Mouse (Mus musculus) spleen, postnatal 4 days (tissue): ENCODE data around the gene BC034090.
A peak's percentile ranks its signal among the peaks of the same experiment; 100 is the strongest.

ENCODE experiments used
- DNase-seq, 2 experiments: peaks; one replicate each; pipeline ENCODE4 v3.0.0; 2022; ENCODE audit warnings: low spot score in 2 of 2

BC034090 gene

GRCm38 (mm10) chr1:155215066-155215764 lies 29.0 kb downstream of the BC034090 start:
- DNase-seq: no peak

DNA sequence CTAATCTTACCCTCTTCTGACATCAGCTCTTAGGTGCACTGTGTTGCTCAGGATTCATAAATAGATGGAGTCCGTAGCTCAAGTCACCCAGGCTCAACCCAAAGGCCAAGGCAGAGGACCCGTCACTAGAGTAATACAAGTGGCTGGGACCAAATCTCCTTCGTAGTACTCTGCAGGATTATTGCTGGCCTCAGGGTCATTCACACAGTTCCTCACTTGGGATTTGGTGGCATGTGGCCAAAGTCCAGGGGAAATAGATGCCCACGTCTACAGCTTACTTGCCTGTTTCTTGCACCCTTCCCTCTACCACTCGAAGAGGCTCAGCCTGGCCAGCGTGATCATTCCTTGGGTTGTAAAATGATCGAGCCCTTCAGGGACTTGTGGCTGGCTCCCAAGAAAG lies 30.3 kb downstream of the BC034090 start:
- DNase-seq: no peak

DNA sequence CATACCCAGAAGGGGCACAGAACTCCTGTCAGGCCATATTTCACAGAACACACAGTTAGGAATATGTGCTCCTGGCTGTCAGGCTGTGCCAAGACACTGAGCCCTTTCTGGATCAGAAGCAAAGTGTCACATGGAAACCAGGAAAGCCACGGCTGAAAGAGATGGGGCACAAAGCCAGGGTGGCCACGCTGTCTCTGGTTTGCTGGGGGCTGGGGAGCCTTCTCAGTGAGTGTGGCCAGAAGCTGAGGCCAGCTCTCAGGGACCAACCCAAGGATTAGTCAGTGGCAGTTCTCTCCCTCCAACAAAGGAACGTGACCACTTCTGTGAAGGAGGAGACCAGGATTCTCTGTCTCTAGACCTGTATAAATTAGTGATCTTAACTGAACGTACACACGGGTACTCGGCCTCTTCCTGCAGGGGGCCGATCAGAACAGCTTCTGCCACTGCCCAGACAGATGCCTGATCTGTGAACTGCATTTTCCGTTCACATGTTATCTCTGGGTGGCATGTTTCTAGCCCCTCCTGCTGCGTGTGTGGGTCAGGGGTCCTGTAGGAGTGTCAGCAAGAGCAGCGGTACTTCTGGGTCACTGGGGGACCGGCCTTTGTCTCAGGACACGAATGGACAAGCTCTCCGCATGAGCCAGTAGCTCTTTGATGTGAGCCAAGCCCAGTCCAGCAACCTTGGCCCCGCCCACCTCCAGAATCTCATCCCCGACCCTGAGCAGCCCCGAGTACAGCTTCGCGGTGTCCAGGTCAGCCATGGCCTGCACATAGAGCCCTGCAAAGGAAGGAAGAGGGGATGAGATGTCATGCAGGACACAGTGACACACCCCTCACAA lies 31.1 kb downstream of the BC034090 start:
- DNase-seq: no peak

DNA sequence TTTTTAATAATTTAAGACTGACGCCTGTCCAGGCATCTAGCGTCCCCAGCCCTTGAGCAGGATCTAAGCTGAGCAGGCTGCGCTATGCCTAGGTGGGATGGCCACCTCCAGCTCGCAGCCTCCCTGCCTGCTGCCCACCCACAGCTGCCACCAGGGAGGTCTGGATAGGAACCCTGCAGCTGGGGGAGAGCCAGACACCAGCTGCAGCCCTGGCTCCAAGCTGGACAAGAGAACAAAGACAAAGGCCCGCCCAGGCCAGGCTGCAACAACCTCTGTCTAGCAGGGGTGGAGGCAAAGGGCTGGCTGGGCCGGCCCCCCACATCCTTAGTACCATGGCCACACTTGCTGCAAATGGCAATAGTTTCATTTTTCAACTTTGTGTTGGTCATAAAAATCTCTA lies 31.8 kb downstream of the BC034090 start:
- no peak for DNase-seq

- no peak for DNase-seq
Measured at GRCm38 (mm10) chr1:155212081-155212480, 32.2 kb downstream of the BC034090 start.

DNA sequence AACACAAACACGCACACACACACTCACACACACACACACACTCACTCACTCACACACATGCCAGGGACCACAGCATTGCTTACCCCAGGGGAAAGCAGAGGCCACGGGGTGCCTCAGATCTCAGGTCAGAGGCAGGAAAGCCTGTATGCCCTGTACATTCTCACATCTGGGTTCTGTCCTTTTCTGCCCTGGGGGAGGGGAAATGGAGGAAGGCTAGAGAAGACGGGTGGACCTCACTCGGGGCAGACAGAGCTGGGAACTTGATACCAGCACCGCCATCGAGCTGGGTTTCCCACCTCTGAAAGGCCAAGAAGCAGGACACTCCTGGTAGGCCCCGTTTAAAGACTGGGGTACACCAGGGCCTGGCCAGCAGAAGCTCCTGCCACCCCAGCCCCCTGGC lies 33.2 kb downstream of the BC034090 start:
- no peak for DNase-seq

GRCm38 (mm10) chr1:155210011-155210763 lies 34.1 kb downstream of the BC034090 start:
- no peak for DNase-seq

GRCm38 (mm10) chr1:155207859-155208258 lies 36.4 kb downstream of the BC034090 start:
- DNase-seq: no peak

- DNase-seq: peak in 1 of 2 experiments; percentile 56
Measured at GRCm38 (mm10) chr1:155205822-155206660, 38.2 kb downstream of the BC034090 start.

DNA sequence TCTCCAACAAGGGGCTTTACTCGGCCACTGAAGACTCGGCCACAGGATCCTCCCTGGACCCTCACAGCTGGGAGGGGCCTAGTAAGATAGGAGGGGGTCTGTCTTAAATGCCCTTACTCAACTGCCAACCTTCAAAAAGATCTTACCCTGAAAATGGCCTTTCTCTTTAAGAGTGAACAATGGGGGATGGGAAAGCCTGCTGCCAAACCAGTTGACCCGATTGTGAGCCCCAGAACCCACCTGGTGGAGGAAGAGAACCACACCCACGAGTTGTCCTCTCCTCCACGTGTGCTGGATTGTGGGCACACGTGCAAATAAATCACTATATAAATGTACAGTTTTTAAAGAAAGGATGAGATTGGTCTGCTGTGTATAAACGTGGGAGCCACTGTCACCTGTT lies 38.9 kb downstream of the BC034090 start:
- no peak for DNase-seq

DNA sequence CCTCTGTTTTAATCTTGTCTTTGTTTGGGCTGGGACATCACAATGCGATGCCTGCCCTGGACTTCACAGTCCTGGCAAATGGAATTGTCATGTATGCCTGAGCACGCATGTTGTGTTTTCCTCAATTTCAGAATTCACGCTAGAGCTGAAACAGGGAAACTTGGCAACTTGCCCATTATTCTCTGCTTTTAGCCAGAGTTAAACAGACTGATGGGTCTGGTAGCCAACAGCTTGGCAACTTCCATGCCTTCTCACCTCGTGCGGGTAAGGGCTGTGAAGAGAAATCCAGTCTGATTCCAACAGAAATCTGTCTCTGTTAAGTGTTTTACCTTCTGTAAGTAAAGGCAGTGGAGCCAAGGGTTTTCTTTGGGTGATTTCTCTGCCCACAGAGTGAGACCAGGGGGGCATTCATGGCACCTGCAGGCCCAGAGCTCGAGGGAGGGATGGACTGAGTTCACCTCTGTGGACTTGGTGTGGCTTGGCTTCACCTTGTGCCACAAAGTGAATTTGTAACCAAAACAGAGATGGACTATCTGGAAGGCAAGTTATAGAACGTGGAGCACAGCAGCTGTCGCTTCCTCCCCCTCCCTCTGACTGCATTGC lies 39.6 kb downstream of the BC034090 start:
- DNase-seq: no peak

DNA sequence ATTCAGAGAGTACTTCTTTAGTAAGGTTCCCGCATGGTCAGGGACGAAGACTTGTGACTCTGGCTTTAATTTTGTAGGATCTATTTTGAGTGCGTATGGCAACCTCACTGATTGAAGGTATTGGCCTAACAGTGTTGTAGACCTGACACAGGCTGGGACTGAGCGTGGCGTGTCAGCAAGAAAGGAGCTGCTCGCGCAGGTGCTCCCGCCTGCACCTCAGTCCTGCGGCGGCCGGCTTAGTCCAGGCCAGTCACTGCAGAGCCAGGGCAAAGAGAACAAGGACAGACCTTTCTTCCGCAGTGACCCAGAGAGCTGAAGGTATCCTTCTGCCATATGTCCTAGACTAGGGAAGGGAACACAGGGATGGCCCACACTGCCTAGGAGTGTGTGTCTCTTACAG lies 40.3 kb downstream of the BC034090 start:
- no peak for DNase-seq

GRCm38 (mm10) chr1:155203101-155203500 lies 41.1 kb downstream of the BC034090 start:
- no peak for DNase-seq

DNA sequence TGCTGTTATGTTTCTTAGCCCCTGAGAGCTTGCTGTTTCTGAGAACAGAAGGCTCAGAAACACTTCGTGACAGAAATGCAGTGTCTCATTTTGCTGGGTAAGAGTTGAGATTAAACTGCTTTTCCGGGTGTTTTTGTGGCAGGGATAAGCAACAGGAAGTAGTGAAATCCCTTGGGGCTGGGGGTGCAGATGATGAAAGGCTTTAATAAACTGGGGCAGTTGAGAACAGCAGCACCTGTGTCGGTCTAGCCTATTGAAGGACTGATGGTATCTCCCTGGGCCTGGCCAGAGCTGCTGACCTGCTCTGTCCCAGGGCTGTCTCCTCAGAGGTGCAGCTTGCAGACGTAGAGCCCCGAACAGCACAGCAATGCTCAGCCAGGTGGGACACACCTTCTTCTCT lies 41.8 kb downstream of the BC034090 start:
- no peak for DNase-seq

- no peak for DNase-seq
Measured at GRCm38 (mm10) chr1:155201914-155202313, 42.3 kb downstream of the BC034090 start.

- no peak for DNase-seq
Measured at GRCm38 (mm10) chr1:155201373-155201879, 42.8 kb downstream of the BC034090 start.

DNA sequence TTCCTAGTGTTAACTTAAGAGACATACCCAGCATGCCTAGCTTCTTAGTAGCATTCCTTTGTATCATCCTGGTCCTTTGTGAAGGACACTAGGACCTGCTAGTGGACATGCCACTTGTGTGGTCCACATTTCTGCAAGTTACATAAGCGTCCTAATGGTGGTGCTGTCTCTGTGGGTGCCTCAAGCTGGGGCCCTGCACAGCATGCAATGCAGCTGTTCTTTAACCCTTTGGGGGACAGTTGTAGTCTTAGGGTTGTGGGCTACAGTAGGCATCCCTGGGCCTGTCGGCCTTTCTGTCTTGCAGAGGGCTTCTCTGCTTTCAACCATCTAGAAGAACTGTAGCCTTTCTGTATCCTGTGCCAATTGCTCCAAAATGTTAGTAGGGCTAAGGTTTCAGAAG lies 43.3 kb downstream of the BC034090 start:
- DNase-seq: no peak

GRCm38 (mm10) chr1:155199522-155199921 lies 44.7 kb downstream of the BC034090 start:
- no peak for DNase-seq

DNA sequence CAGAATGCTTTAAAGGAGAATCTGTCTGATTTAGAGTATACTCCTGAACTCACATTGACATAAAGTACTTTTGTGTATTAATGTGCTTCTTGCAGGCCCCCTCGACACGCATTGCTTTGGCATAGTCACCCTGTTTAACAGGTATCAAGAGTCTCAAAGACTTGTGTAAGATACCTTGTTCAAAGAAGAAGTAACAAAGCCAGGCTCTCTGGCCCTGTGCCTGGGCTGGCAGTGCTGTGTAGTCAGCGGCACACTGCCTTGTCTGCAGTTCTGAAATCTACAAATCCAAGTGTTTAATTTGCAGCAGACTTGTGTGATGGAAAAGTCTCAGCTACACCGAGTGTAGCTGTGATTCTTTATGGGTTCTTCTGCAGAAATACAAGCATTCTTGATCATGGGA lies 47.6 kb downstream of the BC034090 start:
- no peak for DNase-seq

- no peak for DNase-seq
Measured at GRCm38 (mm10) chr1:155192805-155193368, 51.4 kb downstream of the BC034090 start.

GRCm38 (mm10) chr1:155191671-155192070 lies 52.6 kb downstream of the BC034090 start:
- DNase-seq: no peak
